Mouse (Mus musculus): ENCODE results near the gene Sspo. TPM values are rescaled to one million over a fixed set of nuclear protein-coding genes. Genes with fewer than 3 reads are reported as not detected.
A peak's percentile ranks its signal among the peaks of the same experiment; 100 is the strongest.

Sspo gene
- total and polyA plus RNA-seq, 2 experiments, result 0.83 to 2.0 TPM

DNA sequence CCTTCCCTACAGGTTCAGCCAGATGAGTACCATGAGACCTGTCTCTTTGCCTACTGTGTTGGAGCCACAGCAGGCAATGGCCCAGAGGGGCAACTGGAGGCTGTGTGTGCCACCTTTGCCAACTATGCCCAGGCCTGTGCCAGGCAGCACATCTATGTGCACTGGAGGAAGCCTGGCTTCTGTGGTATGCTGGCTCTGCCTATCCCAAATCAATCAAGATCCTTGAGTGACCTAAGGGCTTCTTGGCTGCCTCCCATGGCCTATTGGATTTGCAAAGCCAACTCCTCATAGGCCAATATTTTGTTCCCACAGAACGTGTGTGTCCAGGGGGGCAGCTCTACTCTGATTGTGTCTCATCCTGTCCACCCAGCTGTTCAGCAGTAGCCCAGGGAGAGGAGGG, 4.1 kb downstream of the Sspo start:
- H3K27me3 ChIP-seq (ENCODE audit: control insufficient read depth, insufficient read depth, low read length), result no peaks in the 10 kb centered on the region
- peak overlapping the region; percentile 23; the same call in 1 of the 2 replicates for H3K9ac ChIP-seq (ENCODE audit: low read depth, low read length)
- H3K4me1 ChIP-seq (ENCODE audit: control insufficient read depth, insufficient read depth, low read length), result peaks cover 9% of the 10 kb centered on the region
- DNase-seq (ENCODE audit: extremely low read depth, low read depth, low spot score), result peak; percentile 91
- peak overlapping the region; percentile 49 for H3K27ac ChIP-seq (replicated peaks; ENCODE audit: insufficient read depth, low read depth, low read length)
- peak overlapping the region; percentile 3; the same call in 1 of the 2 replicates for H3K4me3 ChIP-seq (ENCODE audit: insufficient read depth, low read depth, low read length)
- no peaks in the 10 kb centered on the region for H3K36me3 ChIP-seq (ENCODE audit: control insufficient read depth, insufficient read depth, low read length)
- 0% methylated on average over 1 of the region's 1 CpGs for WGBS
- no peaks in the 10 kb centered on the region for H3K79me2 ChIP-seq (ENCODE audit: control insufficient read depth, insufficient read depth, low read length)
- TF ChIP-seq CTCF (IDR thresholded peaks at IDR 0.05; ENCODE audit: low read depth, low read length), result no peak
- no peak for TF ChIP-seq POLR2A (IDR thresholded peaks at IDR 0.05; ENCODE audit: extremely low read depth, insufficient read depth, low read length)

DNA sequence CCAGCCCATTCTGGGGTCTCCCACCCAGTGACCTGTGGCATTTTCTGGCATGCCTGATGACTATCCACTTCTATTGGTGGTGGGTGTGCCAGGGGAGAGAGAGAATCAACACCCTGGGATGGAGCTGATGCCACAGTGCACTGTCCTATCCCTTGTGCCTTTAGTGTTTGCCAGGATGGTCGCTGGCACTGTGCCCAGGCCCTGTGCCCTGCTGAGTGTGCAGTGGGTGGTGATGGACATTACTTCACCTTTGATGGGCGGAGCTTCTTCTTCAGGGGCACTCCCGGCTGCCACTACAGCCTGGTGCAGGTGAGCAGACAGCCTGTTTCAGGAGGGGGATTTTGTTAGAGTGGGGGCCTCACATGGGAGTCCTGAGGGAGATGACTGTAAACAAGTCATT, 4.7 kb downstream of the Sspo start:
- TF ChIP-seq CTCF (IDR thresholded peaks at IDR 0.05; ENCODE audit: low read depth, low read length) (no peak), POLR2A (IDR thresholded peaks at IDR 0.05; ENCODE audit: extremely low read depth, insufficient read depth, low read length) (no peak)
- Histone ChIP-seq H3K36me3 (ENCODE audit: control insufficient read depth, insufficient read depth, low read length) (no peaks in the 10 kb centered on the region), H3K4me1 (ENCODE audit: control insufficient read depth, insufficient read depth, low read length) (peaks cover 9% of the 10 kb centered on the region), H3K27ac (replicated peaks; ENCODE audit: insufficient read depth, low read depth, low read length) (peak overlapping the region; percentile 49), H3K79me2 (ENCODE audit: control insufficient read depth, insufficient read depth, low read length) (no peaks in the 10 kb centered on the region), H3K9ac (ENCODE audit: low read depth, low read length) (no peak overlapping the region; the same call in 1 of the 2 replicates), H3K27me3 (ENCODE audit: control insufficient read depth, insufficient read depth, low read length) (no peaks in the 10 kb centered on the region), H3K4me3 (ENCODE audit: insufficient read depth, low read depth, low read length) (no peak overlapping the region)
- DNase-seq (ENCODE audit: extremely low read depth, low read depth, low spot score), result peak; percentile 73
- WGBS, result 29% methylated on average over 3 of the region's 3 CpGs

DNA sequence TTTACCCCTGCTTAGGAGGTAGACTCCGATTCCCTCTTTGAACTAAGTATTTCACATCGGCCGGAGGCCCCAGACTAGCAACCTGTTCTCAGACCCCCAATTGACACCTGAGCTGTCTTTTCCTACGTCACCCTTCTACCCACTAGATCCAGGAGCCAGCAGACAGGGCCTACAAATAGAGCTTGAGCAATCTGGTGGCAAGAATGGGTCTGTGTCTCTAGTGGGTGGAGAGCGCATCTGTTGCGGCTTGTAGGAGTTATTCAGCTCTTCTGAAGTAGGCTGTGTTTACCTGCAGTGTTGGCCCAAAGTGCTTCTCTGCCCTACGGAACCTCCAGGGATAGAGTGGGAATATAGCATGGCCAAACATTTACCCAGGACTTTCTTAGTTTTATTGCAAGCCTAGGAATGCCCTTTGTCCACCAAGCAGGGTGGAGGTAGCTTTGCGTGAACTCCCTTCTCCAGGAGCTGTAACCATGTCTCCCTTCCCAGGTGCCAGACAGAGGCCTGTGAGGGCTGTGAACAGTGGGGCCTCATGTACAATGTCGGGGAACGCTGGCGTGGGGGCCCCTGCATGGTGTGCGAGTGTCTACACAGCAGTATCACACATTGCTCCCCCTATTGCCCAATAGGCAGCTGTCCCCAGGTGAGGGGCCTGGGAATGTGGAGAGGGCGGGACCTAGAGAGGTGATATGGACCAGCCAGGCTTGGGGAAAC, 17.1 kb downstream of the Sspo start:
- H3K36me3 ChIP-seq (ENCODE audit: control insufficient read depth, insufficient read depth, low read length), result no peaks in the 10 kb centered on the region
- WGBS, result 90% methylated on average over 13 of the region's 13 CpGs
- peaks cover 5% of the 10 kb centered on the region; the same call in 1 of the 2 replicates for H3K4me1 ChIP-seq (ENCODE audit: control insufficient read depth, insufficient read depth, low read length)
- no peak overlapping the region for H3K9ac ChIP-seq (ENCODE audit: low read depth, low read length)
- H3K27ac ChIP-seq (replicated peaks; ENCODE audit: insufficient read depth, low read depth, low read length), result no peak overlapping the region
- no peak overlapping the region for H3K4me3 ChIP-seq (ENCODE audit: insufficient read depth, low read depth, low read length)
- no peak for DNase-seq (ENCODE audit: extremely low read depth, low read depth, low spot score)
- TF ChIP-seq POLR2A (IDR thresholded peaks at IDR 0.05; ENCODE audit: extremely low read depth, insufficient read depth, low read length) (no peak), CTCF (IDR thresholded peaks at IDR 0.05; ENCODE audit: low read depth, low read length) (no peak)
- H3K27me3 ChIP-seq (ENCODE audit: control insufficient read depth, insufficient read depth, low read length), result no peaks in the 10 kb centered on the region
- no peaks in the 10 kb centered on the region for H3K79me2 ChIP-seq (ENCODE audit: control insufficient read depth, insufficient read depth, low read length)

DNA sequence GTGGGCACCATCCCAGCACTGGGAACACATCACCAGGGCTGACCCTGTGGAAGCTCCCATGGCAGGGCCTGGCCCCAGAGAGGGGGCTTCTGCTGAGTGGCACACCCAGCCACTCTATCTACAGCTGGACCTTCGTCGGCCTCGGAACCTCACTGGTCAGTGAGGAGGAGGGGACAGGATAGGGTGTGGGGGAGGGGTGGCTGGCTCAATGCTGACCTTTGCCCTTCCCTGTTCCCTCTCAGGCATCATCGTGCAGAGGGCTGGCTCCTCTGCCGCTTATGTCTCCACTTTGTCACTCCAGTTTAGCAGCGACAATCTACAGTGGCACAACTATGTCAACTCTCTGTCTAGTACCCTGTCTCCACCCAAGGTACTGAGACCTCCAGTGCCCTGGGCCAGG, 18.7 kb downstream of the Sspo start:
- WGBS, result 13% methylated on average over 6 of the region's 6 CpGs
- H3K4me1 ChIP-seq (ENCODE audit: control insufficient read depth, insufficient read depth, low read length), result peaks cover 5% of the 10 kb centered on the region; the same call in 1 of the 2 replicates
- TF ChIP-seq CTCF (IDR thresholded peaks at IDR 0.05; ENCODE audit: low read depth, low read length), result no peak
- TF ChIP-seq POLR2A (IDR thresholded peaks at IDR 0.05; ENCODE audit: extremely low read depth, insufficient read depth, low read length), result no peak
- H3K36me3 ChIP-seq (ENCODE audit: control insufficient read depth, insufficient read depth, low read length), result no peaks in the 10 kb centered on the region
- peak; percentile 18 for DNase-seq (ENCODE audit: extremely low read depth, low read depth, low spot score)
- no peak overlapping the region for H3K9ac ChIP-seq (ENCODE audit: low read depth, low read length)
- H3K4me3 ChIP-seq (ENCODE audit: insufficient read depth, low read depth, low read length), result no peak overlapping the region
- no peaks in the 10 kb centered on the region for H3K79me2 ChIP-seq (ENCODE audit: control insufficient read depth, insufficient read depth, low read length)
- H3K27ac ChIP-seq (replicated peaks; ENCODE audit: insufficient read depth, low read depth, low read length), result no peak overlapping the region
- no peaks in the 10 kb centered on the region for H3K27me3 ChIP-seq (ENCODE audit: control insufficient read depth, insufficient read depth, low read length)

DNA sequence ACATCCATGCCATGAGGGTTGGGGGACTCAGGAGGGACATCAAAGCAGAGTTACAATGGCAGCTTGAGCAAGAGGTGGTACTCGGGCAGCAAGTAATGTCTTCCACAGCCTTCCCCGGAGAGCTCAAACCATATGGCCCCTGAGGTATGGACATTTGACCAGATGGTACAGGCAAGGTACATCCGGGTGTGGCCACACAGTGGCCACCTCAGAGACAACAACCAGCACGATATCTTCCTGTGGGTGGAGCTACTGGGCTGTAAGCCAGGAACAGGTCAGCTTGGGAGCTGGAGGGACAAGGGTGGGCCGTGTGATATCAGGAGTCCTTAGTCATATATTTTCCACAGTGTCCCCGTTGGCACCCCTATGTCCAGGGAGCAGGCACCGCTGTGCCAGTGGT, 19.5 kb downstream of the Sspo start:
- Histone ChIP-seq H3K79me2 (ENCODE audit: control insufficient read depth, insufficient read depth, low read length) (no peaks in the 10 kb centered on the region), H3K9ac (ENCODE audit: low read depth, low read length) (no peak overlapping the region), H3K36me3 (ENCODE audit: control insufficient read depth, insufficient read depth, low read length) (no peaks in the 10 kb centered on the region), H3K27me3 (ENCODE audit: control insufficient read depth, insufficient read depth, low read length) (no peaks in the 10 kb centered on the region), H3K27ac (replicated peaks; ENCODE audit: insufficient read depth, low read depth, low read length) (no peak overlapping the region), H3K4me1 (ENCODE audit: control insufficient read depth, insufficient read depth, low read length) (peaks cover 5% of the 10 kb centered on the region; the same call in 1 of the 2 replicates), H3K4me3 (ENCODE audit: insufficient read depth, low read depth, low read length) (no peak overlapping the region)
- DNase-seq (ENCODE audit: extremely low read depth, low read depth, low spot score), result no peak
- 80% methylated on average over 7 of the region's 7 CpGs for WGBS
- TF ChIP-seq POLR2A (IDR thresholded peaks at IDR 0.05; ENCODE audit: extremely low read depth, insufficient read depth, low read length) (no peak), CTCF (IDR thresholded peaks at IDR 0.05; ENCODE audit: low read depth, low read length) (no peak)

DNA sequence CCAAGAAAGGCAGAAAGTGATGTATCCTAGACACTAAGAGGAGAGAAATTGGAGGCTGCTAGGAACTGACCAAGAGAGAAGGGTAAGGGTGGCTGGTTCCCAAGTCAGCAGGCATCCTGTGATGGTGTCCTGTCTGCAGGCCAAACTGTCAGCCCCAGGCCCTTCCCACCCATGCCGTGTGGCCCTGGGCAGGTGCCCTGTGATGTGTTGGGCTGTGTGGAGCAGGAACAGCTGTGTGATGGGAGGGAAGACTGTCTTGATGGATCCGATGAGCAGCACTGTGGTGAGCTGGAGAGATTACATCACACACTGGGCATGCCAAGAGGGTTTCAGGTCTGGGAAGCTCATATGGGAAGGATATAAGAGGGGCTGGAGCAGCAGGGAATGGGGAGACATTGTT, 22.7 kb downstream of the Sspo start:
- peaks cover 5% of the 10 kb centered on the region; the same call in 1 of the 2 replicates for H3K4me1 ChIP-seq (ENCODE audit: control insufficient read depth, insufficient read depth, low read length)
- no peak overlapping the region for H3K9ac ChIP-seq (ENCODE audit: low read depth, low read length)
- no peaks in the 10 kb centered on the region for H3K36me3 ChIP-seq (ENCODE audit: control insufficient read depth, insufficient read depth, low read length)
- no peak overlapping the region for H3K4me3 ChIP-seq (ENCODE audit: insufficient read depth, low read depth, low read length)
- WGBS, result 81% methylated on average over 2 of the region's 2 CpGs
- DNase-seq (ENCODE audit: extremely low read depth, low read depth, low spot score), result no peak
- TF ChIP-seq CTCF (IDR thresholded peaks at IDR 0.05; ENCODE audit: low read depth, low read length), result no peak
- TF ChIP-seq POLR2A (IDR thresholded peaks at IDR 0.05; ENCODE audit: extremely low read depth, insufficient read depth, low read length), result no peak
- H3K79me2 ChIP-seq (ENCODE audit: control insufficient read depth, insufficient read depth, low read length), result no peaks in the 10 kb centered on the region
- no peaks in the 10 kb centered on the region for H3K27me3 ChIP-seq (ENCODE audit: control insufficient read depth, insufficient read depth, low read length)
- no peak overlapping the region for H3K27ac ChIP-seq (replicated peaks; ENCODE audit: insufficient read depth, low read depth, low read length)

All from liver, adult 2 months (tissue).